Mouse (Mus musculus): Measurements from ENCODE around the gene Ube2c. TPM values are rescaled to one million over a fixed set of nuclear protein-coding genes. Genes with fewer than 3 reads are reported as not detected.

Ube2c gene
- total RNA-seq, 2 experiments from 2014 or later: 0.36 TPM; not detected in 1

- Histone ChIP-seq H3K4me3 (no peak overlapping the region), H3K27ac (no peak overlapping the region)
- intact Hi-C loops (cut with DNase I): no loop called here
- TF ChIP-seq CTCF (IDR thresholded peaks at IDR 0.05): no peak
- DNase-seq (ENCODE audit: extremely low spot score in 1 of 2, low spot score in 2 of 2): no peak
Observed at GRCm38 (mm10) chr2:164767812-164768540, 1.7 kb upstream of the Ube2c start.

GRCm38 (mm10) chr2:164770279-164770678, 581 bp downstream of the Ube2c start:
- no peak for TF ChIP-seq CTCF (IDR thresholded peaks at IDR 0.05)
- no peak for DNase-seq (ENCODE audit: extremely low spot score in 1 of 2, low spot score in 2 of 2)
- Histone ChIP-seq H3K27ac (no peak overlapping the region), H3K4me3 (no peak overlapping the region; the same call in 1 of the 2 replicates)
- intact Hi-C loops (cut with DNase I): no loop called here

GRCm38 (mm10) chr2:164771123-164771522, 1.4 kb downstream of the Ube2c start:
- no peak overlapping the region for H3K4me3 ChIP-seq
- intact Hi-C loops (cut with DNase I): no loop called here
- TF ChIP-seq CTCF (IDR thresholded peaks at IDR 0.05): no peak
- no peak for DNase-seq (ENCODE audit: extremely low spot score in 1 of 2, low spot score in 2 of 2)
- H3K27ac ChIP-seq: no peak overlapping the region

GRCm38 (mm10) chr2:164773229-164773988, 3.7 kb downstream of the Ube2c start:
- no peak for DNase-seq (ENCODE audit: extremely low spot score in 1 of 2, low spot score in 2 of 2)
- intact Hi-C loops (cut with DNase I): no loop called here
- no peak for TF ChIP-seq CTCF (IDR thresholded peaks at IDR 0.05)

GRCm38 (mm10) chr2:164773989-164774364, 4.3 kb downstream of the Ube2c start:
- no peak for DNase-seq (ENCODE audit: extremely low spot score in 1 of 2, low spot score in 2 of 2)
- no peak for TF ChIP-seq CTCF (IDR thresholded peaks at IDR 0.05)
- no peak overlapping the region for H3K27ac ChIP-seq
- intact Hi-C loops (cut with DNase I): no loop called here
- H3K4me3 ChIP-seq: no peak overlapping the region

More at GRCm38 (mm10) chr2:164773229-164773988, 3.7 kb downstream of the Ube2c start:
- Histone ChIP-seq H3K4me3 (no peak overlapping the region), H3K27ac (no peak overlapping the region)

- no peak for DNase-seq (ENCODE audit: extremely low spot score in 1 of 2, low spot score in 2 of 2)
- intact Hi-C loops (cut with DNase I): no loop called here
- H3K4me3 ChIP-seq: no peak overlapping the region
- H3K27ac ChIP-seq: no peak overlapping the region
- no peak for TF ChIP-seq CTCF (IDR thresholded peaks at IDR 0.05)
Observed at GRCm38 (mm10) chr2:164776130-164776529, 6.4 kb downstream of the Ube2c start.

GRCm38 (mm10) chr2:164776801-164777200, 7.1 kb downstream of the Ube2c start:
- Histone ChIP-seq H3K4me3 (no peak overlapping the region), H3K27ac (no peak overlapping the region)
- DNase-seq (ENCODE audit: extremely low spot score in 1 of 2, low spot score in 2 of 2): no peak
- no peak for TF ChIP-seq CTCF (IDR thresholded peaks at IDR 0.05)
- intact Hi-C loops (cut with DNase I): no loop called here

GRCm38 (mm10) chr2:164777246-164778014, 7.7 kb downstream of the Ube2c start:
- Histone ChIP-seq H3K27ac (no peak overlapping the region), H3K4me3 (no peak overlapping the region)
- intact Hi-C loops (cut with DNase I): no loop called here
- TF ChIP-seq CTCF (IDR thresholded peaks at IDR 0.05): no peak
- DNase-seq (ENCODE audit: extremely low spot score in 1 of 2, low spot score in 2 of 2): no peak

GRCm38 (mm10) chr2:164778015-164778287, 8.3 kb downstream of the Ube2c start:
- intact Hi-C loops (cut with DNase I): no loop called here
- H3K4me3 ChIP-seq: no peak overlapping the region
- DNase-seq (ENCODE audit: extremely low spot score in 1 of 2, low spot score in 2 of 2): no peak
- no peak overlapping the region for H3K27ac ChIP-seq
- no peak for TF ChIP-seq CTCF (IDR thresholded peaks at IDR 0.05)

- intact Hi-C loops (cut with DNase I): no loop called here
- no peak for TF ChIP-seq CTCF (IDR thresholded peaks at IDR 0.05)
- no peak for DNase-seq (ENCODE audit: extremely low spot score in 1 of 2, low spot score in 2 of 2)
- no peak overlapping the region for H3K4me3 ChIP-seq
- no peak overlapping the region for H3K27ac ChIP-seq
Observed at GRCm38 (mm10) chr2:164778809-164779208, 9.1 kb downstream of the Ube2c start.

- H3K27ac ChIP-seq: no peak within 1 kb of the TSS
- DNase-seq (ENCODE audit: extremely low spot score in 1 of 2, low spot score in 2 of 2): no peak
- H3K4me3 ChIP-seq: no peak within 1 kb of the TSS
- no peak for TF ChIP-seq CTCF (IDR thresholded peaks at IDR 0.05)
- intact Hi-C loops (cut with DNase I): no loop called here
Observed at GRCm38 (mm10) chr2:164779481-164780086, 9.9 kb downstream of the Ube2c start, which contains the start of gene Tnnc2. Gene Tnnc2, minus strand, starts transcription at chr2:164779967.

- DNase-seq (ENCODE audit: extremely low spot score in 1 of 2, low spot score in 2 of 2): no peak
- TF ChIP-seq CTCF (IDR thresholded peaks at IDR 0.05): no peak
- intact Hi-C loops (cut with DNase I): no loop called here
Observed at GRCm38 (mm10) chr2:164781876-164782275, 12.2 kb downstream of the Ube2c start.

More at GRCm38 (mm10) chr2:164781876-164782275, 12.2 kb downstream of the Ube2c start:
- Histone ChIP-seq H3K4me3 (no peak overlapping the region), H3K27ac (no peak overlapping the region)

Measured in left cerebral cortex, adult 2 months (tissue).